Mouse (Mus musculus): ENCODE data around the gene Clba1.

GRCm38 (mm10) chr12:112857021-112857925, 48.5 kb downstream of the Clba1 start:
- no peak for TF ChIP-seq POLR2A (IDR thresholded peaks at IDR 0.05; ENCODE audit: control insufficient read depth, low read depth, low read length)
- no peak for TF ChIP-seq CTCF (IDR thresholded peaks at IDR 0.05; ENCODE audit: control insufficient read depth, insufficient read depth, insufficient replicate concordance, low read depth, low read length)

Measured in testis, adult 2 months (tissue).